8 mouse cellular contexts compared by ENCODE assay signal in the genomic region with DNA sequence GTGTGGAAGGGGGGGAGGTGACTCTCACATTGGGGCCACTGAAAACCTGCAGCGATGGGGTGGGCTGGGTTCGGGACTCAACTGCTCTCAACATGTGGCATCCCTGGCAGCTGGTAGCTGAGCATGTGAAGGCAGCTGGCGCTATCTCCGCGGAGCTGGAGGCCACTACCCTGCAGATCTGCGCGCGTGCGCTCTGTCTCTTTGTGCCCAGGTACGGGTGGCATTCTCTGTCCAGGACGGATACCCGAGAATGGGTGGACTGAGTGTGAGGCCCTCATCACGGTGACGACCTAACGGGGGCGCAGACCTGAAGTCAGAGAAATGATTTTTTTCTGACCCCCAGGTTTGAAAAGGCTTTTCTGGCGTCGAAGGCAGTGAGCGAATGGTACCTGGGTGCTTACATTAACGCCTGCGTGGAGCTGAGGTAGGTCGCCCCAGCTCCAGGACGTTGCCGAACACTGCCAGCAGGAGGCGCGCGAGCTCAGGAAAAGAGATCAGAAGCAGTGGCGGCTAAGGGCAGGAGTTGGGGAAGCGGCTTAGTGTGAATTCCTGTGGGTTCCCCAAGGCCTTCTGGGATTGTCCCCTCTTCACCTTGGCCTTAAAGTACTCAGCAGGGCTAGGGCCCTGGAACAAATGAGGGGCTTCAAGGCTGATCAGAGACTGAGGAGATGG. TPM values are rescaled to one million over a fixed set of nuclear protein-coding genes. Genes with fewer than 3 reads are reported as not detected.
DNase-seq lines count a peak whose midpoint lies in the region; ATAC-seq lines count a peak whose summit lies in the region.

No protein-coding gene starts in this region.

- H3K36me3 ChIP-seq in heart, embryonic 12.5 days: no peaks in the 10 kb centered on the region
- no peaks in the 10 kb centered on the region for H3K36me3 ChIP-seq in embryonic facial prominence, embryonic 12.5 days
- no peaks in the 10 kb centered on the region for H3K36me3 ChIP-seq in kidney, embryonic 15.5 days
- H3K36me3 ChIP-seq in limb, embryonic 15.5 days: no peaks in the 10 kb centered on the region

- no peak overlapping the region for H3K4me2 ChIP-seq in heart, embryonic 12.5 days
- 0 out of 2 replicates have a peak overlapping the region, but pooled peaks have one; percentile 16 for H3K4me2 ChIP-seq in embryonic facial prominence, embryonic 12.5 days (replicated peaks)
- H3K4me2 ChIP-seq in kidney, embryonic 15.5 days: no peak overlapping the region
- H3K4me2 ChIP-seq in limb, embryonic 15.5 days: no peak overlapping the region

- no peak overlapping the region for H3K9ac ChIP-seq in heart, embryonic 12.5 days
- H3K9ac ChIP-seq in embryonic facial prominence, embryonic 12.5 days: no peak overlapping the region
- no peak overlapping the region for H3K9ac ChIP-seq in kidney, embryonic 15.5 days
- no peak overlapping the region for H3K9ac ChIP-seq in limb, embryonic 15.5 days

- H3K4me3 ChIP-seq in heart, embryonic 12.5 days: no peak overlapping the region
- H3K4me3 ChIP-seq in embryonic facial prominence, embryonic 12.5 days: no peak overlapping the region
- no peak overlapping the region for H3K4me3 ChIP-seq in kidney, embryonic 15.5 days (replicated peaks)
- no peak overlapping the region for H3K4me3 ChIP-seq in limb, embryonic 15.5 days

- WGBS in heart, embryonic 12.5 days: 16% methylated on average over 29 of the region's 29 CpGs
- WGBS in embryonic facial prominence, embryonic 12.5 days: 19% methylated on average over 29 of the region's 29 CpGs
- 17% methylated on average over 29 of the region's 29 CpGs for WGBS in kidney, embryonic 15.5 days
- WGBS in limb, embryonic 15.5 days: 18% methylated on average over 29 of the region's 29 CpGs

- H3K9me3 ChIP-seq in heart, embryonic 12.5 days (replicated peaks): no peaks in the 10 kb centered on the region
- no peaks in the 10 kb centered on the region for H3K9me3 ChIP-seq in embryonic facial prominence, embryonic 12.5 days
- no peaks in the 10 kb centered on the region for H3K9me3 ChIP-seq in kidney, embryonic 15.5 days (replicated peaks)
- H3K9me3 ChIP-seq in limb, embryonic 15.5 days: no peaks in the 10 kb centered on the region

- no peak; the same call in 1 of the 2 replicates for ATAC-seq in heart, embryonic 12.5 days (ENCODE audit: insufficient number of reproducible peaks, low FRiP score)
- ATAC-seq in embryonic facial prominence, embryonic 12.5 days (ENCODE audit: insufficient number of reproducible peaks, insufficient read depth, low FRiP score, low TSS enrichment): no peak
- ATAC-seq in kidney, embryonic 15.5 days (replicated peaks; ENCODE audit: low FRiP score): peak; percentile 24; the same call in 1 of the 2 replicates
- ATAC-seq in limb, embryonic 15.5 days (ENCODE audit: insufficient number of reproducible peaks, low FRiP score, low TSS enrichment, low read depth): 0 out of 2 replicates have a peak, but pooled peaks have one; percentile 5

- peak; percentile 98 for DNase-seq in heart, adult 11 months
- peak; percentile 80 to 90 for DNase-seq in heart, adult 9 months (ENCODE audit: low spot score in 2 of 2)
- DNase-seq in monocyte, adult 2 months (ENCODE audit: low read depth in 1 of 2, low spot score in 2 of 2): peak; percentile 75 to 89
- peak; percentile 84 to 90 for DNase-seq in spleen, postnatal 14 days (ENCODE audit: low spot score in 2 of 2)

- H3K27me3 ChIP-seq in heart, embryonic 12.5 days (replicated peaks): peaks cover 82% of the 10 kb centered on the region
- peaks cover 81% of the 10 kb centered on the region for H3K27me3 ChIP-seq in embryonic facial prominence, embryonic 12.5 days
- H3K27me3 ChIP-seq in kidney, embryonic 15.5 days: peaks cover 72% of the 10 kb centered on the region
- peaks cover 95% of the 10 kb centered on the region for H3K27me3 ChIP-seq in limb, embryonic 15.5 days

- H3K4me1 ChIP-seq in heart, embryonic 12.5 days (replicated peaks): peaks cover 64% of the 10 kb centered on the region
- peaks cover 42% of the 10 kb centered on the region for H3K4me1 ChIP-seq in embryonic facial prominence, embryonic 12.5 days
- H3K4me1 ChIP-seq in kidney, embryonic 15.5 days: peaks cover 82% of the 10 kb centered on the region
- peaks cover 68% of the 10 kb centered on the region for H3K4me1 ChIP-seq in limb, embryonic 15.5 days

- H3K27ac ChIP-seq in heart, embryonic 12.5 days (ENCODE audit: poor library complexity, severe bottlenecking): no peak overlapping the region
- no peak overlapping the region for H3K27ac ChIP-seq in embryonic facial prominence, embryonic 12.5 days
- H3K27ac ChIP-seq in kidney, embryonic 15.5 days: no peak overlapping the region
- no peak overlapping the region for H3K27ac ChIP-seq in limb, embryonic 15.5 days

RNA-seq across cellular contexts. Expression of gene Exoc3l4, which starts 9.1 kb away (rescaled TPM):
- polyA plus RNA-seq in heart, embryonic 12.5 days (2016; fragmentation: Nextera tagmentation; extraction: Ambion mirVana): 8.5 and 10.1 TPM in 2 replicates
- 8.0 and 8.9 TPM in 2 replicates for polyA plus RNA-seq in embryonic facial prominence, embryonic 12.5 days (2016; fragmentation: Nextera tagmentation; extraction: Ambion mirVana)
- polyA plus RNA-seq in kidney, embryonic 15.5 days (2015; fragmentation: Nextera tagmentation; extraction: Ambion mirVana): 16.8 and 17.8 TPM in 2 replicates
- 6.4 and 9.9 TPM in 2 replicates for polyA plus RNA-seq in limb, embryonic 15.5 days (2015; fragmentation: Nextera tagmentation; extraction: Ambion mirVana)

RNA-seq across cellular contexts. Expression of gene Tnfaip2, which starts 16.3 kb away (rescaled TPM):
- polyA plus RNA-seq in heart, embryonic 12.5 days (2016; fragmentation: Nextera tagmentation; extraction: Ambion mirVana): 7.4 and 12.0 TPM in 2 replicates
- 6.2 and 6.3 TPM in 2 replicates for polyA plus RNA-seq in embryonic facial prominence, embryonic 12.5 days (2016; fragmentation: Nextera tagmentation; extraction: Ambion mirVana)
- 19.5 and 22.9 TPM in 2 replicates for polyA plus RNA-seq in kidney, embryonic 15.5 days (2015; fragmentation: Nextera tagmentation; extraction: Ambion mirVana)
- 8.3 and 8.4 TPM in 2 replicates for polyA plus RNA-seq in limb, embryonic 15.5 days (2015; fragmentation: Nextera tagmentation; extraction: Ambion mirVana)

RNA-seq across cellular contexts. Expression of gene Lbhd2, which starts 19.3 kb away (rescaled TPM):
- 0.31 TPM in 1 of 2 replicates, not detected in the other for polyA plus RNA-seq in heart, embryonic 12.5 days (2016; fragmentation: Nextera tagmentation; extraction: Ambion mirVana)
- 0.60 and 1.2 TPM in 2 replicates for polyA plus RNA-seq in embryonic facial prominence, embryonic 12.5 days (2016; fragmentation: Nextera tagmentation; extraction: Ambion mirVana)
- 5.5 and 7.0 TPM in 2 replicates for polyA plus RNA-seq in kidney, embryonic 15.5 days (2015; fragmentation: Nextera tagmentation; extraction: Ambion mirVana)
- 12.4 and 13.2 TPM in 2 replicates for polyA plus RNA-seq in limb, embryonic 15.5 days (2015; fragmentation: Nextera tagmentation; extraction: Ambion mirVana)

RNA-seq across cellular contexts. Expression of gene Cdc42bpb, which starts 48.4 kb away (rescaled TPM):
- polyA plus RNA-seq in heart, embryonic 12.5 days (2016; fragmentation: Nextera tagmentation; extraction: Ambion mirVana): 33.5 and 38.2 TPM in 2 replicates
- 35.0 and 41.8 TPM in 2 replicates for polyA plus RNA-seq in embryonic facial prominence, embryonic 12.5 days (2016; fragmentation: Nextera tagmentation; extraction: Ambion mirVana)
- polyA plus RNA-seq in kidney, embryonic 15.5 days (2015; fragmentation: Nextera tagmentation; extraction: Ambion mirVana): 31.9 and 40.0 TPM in 2 replicates
- 26.4 and 33.5 TPM in 2 replicates for polyA plus RNA-seq in limb, embryonic 15.5 days (2015; fragmentation: Nextera tagmentation; extraction: Ambion mirVana)

RNA-seq across cellular contexts. Expression of gene Gm266, which starts 59.7 kb away (rescaled TPM):
- polyA plus RNA-seq in heart, embryonic 12.5 days (2016; fragmentation: Nextera tagmentation; extraction: Ambion mirVana): 2.1 and 2.4 TPM in 2 replicates
- 24.4 and 28.1 TPM in 2 replicates for polyA plus RNA-seq in embryonic facial prominence, embryonic 12.5 days (2016; fragmentation: Nextera tagmentation; extraction: Ambion mirVana)
- 91.7 and 93.3 TPM in 2 replicates for polyA plus RNA-seq in kidney, embryonic 15.5 days (2015; fragmentation: Nextera tagmentation; extraction: Ambion mirVana)
- 13.1 and 16.1 TPM in 2 replicates for polyA plus RNA-seq in limb, embryonic 15.5 days (2015; fragmentation: Nextera tagmentation; extraction: Ambion mirVana)

Comparison
In these comparisons a context has a peak if more than half of its experiments do, and no peak if none do; other contexts are left out.
1. ATAC-seq: peak in kidney, embryonic 15.5 days (single experiment) and limb, embryonic 15.5 days (single experiment); none in heart, embryonic 12.5 days (single experiment) and embryonic facial prominence, embryonic 12.5 days (single experiment).
2. Peak in every context shown above with its lines, with median percentiles within 50 percentile points of each other: DNase-seq.